Mouse (Mus musculus): ENCODE data around the gene Spata31d1b. TPM values are rescaled to one million over a fixed set of nuclear protein-coding genes. Genes with fewer than 3 reads are reported as not detected.
A peak's percentile ranks its signal among the peaks of the same experiment; 100 is the strongest.
"Not testable (repeated sequence)": the region's sequence is repeated elsewhere in the genome, so short reads cannot be mapped to it uniquely, and the experiment has no call there.

The Spata31d1b gene
- polyA plus RNA-seq, 1 experiment from 2014 or later: not detected

GRCm38 (mm10) chr13:59704562-59704961, 7.5 kb upstream of the Spata31d1b start:
- WGBS: 67% methylated on average over 12 of the region's 12 CpGs
- no peak for DNase-seq (ENCODE audit: low spot score)
- Histone ChIP-seq H3K4me3 (no peak overlapping the region), H3K27ac (peak overlapping the region; percentile 36; the same call in 1 of the 2 replicates), H3K4me1 (peaks cover 13% of the 10 kb centered on the region), H3K36me3 (no peaks in the 10 kb centered on the region), H3K27me3 (ENCODE audit: low read depth, poor library complexity, severe bottlenecking) (no peaks in the 10 kb centered on the region), H3K9me3 (replicated peaks) (no peaks in the 10 kb centered on the region)

GRCm38 (mm10) chr13:59710230-59710629, 1.9 kb upstream of the Spata31d1b start, which contains the start of gene Spata31d1a:
Gene Spata31d1a (minus strand): TSS chr13:59710330.
- Histone ChIP-seq H3K4me3 (no peak within 1 kb of the TSS), H3K36me3 (no peaks in the 10 kb centered on the region), H3K27ac (no peak within 1 kb of the TSS), H3K27me3 (ENCODE audit: low read depth, poor library complexity, severe bottlenecking) (no peaks in the 10 kb centered on the region), H3K9me3 (replicated peaks) (no peaks in the 10 kb centered on the region), H3K4me1 (no peaks in the 10 kb centered on the region)
- 86% methylated on average over 15 of the region's 15 CpGs for WGBS
- DNase-seq (ENCODE audit: low spot score): no peak

GRCm38 (mm10) chr13:59713710-59714109, 1.6 kb downstream of the Spata31d1b start:
- WGBS: 44% methylated on average over 3 of the region's 3 CpGs
- Histone ChIP-seq H3K9me3 (replicated peaks) (no peaks in the 10 kb centered on the region), H3K4me3 (no peak overlapping the region), H3K4me1 (no peaks in the 10 kb centered on the region), H3K27me3 (ENCODE audit: low read depth, poor library complexity, severe bottlenecking) (no peaks in the 10 kb centered on the region), H3K27ac (no peak overlapping the region), H3K36me3 (no peaks in the 10 kb centered on the region)
- DNase-seq (ENCODE audit: low spot score): no peak

GRCm38 (mm10) chr13:59718857-59719440, 6.9 kb downstream of the Spata31d1b start:
- not testable (repeated sequence) for H3K4me3 ChIP-seq; H3K9me3 ChIP-seq (replicated peaks); H3K36me3 ChIP-seq; H3K27me3 ChIP-seq (ENCODE audit: low read depth, poor library complexity, severe bottlenecking); H3K4me1 ChIP-seq; H3K27ac ChIP-seq; DNase-seq (ENCODE audit: low spot score)
- WGBS: 43% methylated on average over 6 of the region's 6 CpGs

GRCm38 (mm10) chr13:59719475-59719874, 7.4 kb downstream of the Spata31d1b start:
- no peak overlapping the region for H3K27ac ChIP-seq
- WGBS: 93% methylated on average over 1 of the region's 1 CpGs

GRCm38 (mm10) chr13:59722089-59722488, 10.0 kb downstream of the Spata31d1b start:
- not testable (repeated sequence) for H3K9me3 ChIP-seq (replicated peaks); DNase-seq (ENCODE audit: low spot score); H3K36me3 ChIP-seq; H3K27ac ChIP-seq; H3K4me3 ChIP-seq
- H3K4me1 ChIP-seq: peaks cover 25% of the 10 kb centered on the region
- H3K27me3 ChIP-seq (ENCODE audit: low read depth, poor library complexity, severe bottlenecking): peaks cover 13% of the 10 kb centered on the region
- 90% methylated on average over 1 of the region's 1 CpGs for WGBS

More at GRCm38 (mm10) chr13:59719475-59719874, 7.4 kb downstream of the Spata31d1b start:
- Histone ChIP-seq H3K9me3 (replicated peaks) (no peaks in the 10 kb centered on the region), H3K4me1 (peaks cover 13% of the 10 kb centered on the region), H3K4me3 (no peak overlapping the region), H3K27me3 (ENCODE audit: low read depth, poor library complexity, severe bottlenecking) (no peaks in the 10 kb centered on the region), H3K36me3 (no peaks in the 10 kb centered on the region)
- no peak for DNase-seq (ENCODE audit: low spot score)

GRCm38 (mm10) chr13:59726139-59726867, 14.2 kb downstream of the Spata31d1b start:
- Histone ChIP-seq H3K36me3 (no peaks in the 10 kb centered on the region), H3K4me1 (peaks cover 17% of the 10 kb centered on the region), H3K4me3 (peak overlapping the region; percentile 38), H3K9me3 (replicated peaks) (no peaks in the 10 kb centered on the region), H3K27me3 (ENCODE audit: low read depth, poor library complexity, severe bottlenecking) (peaks cover 25% of the 10 kb centered on the region), H3K27ac (peak overlapping the region; percentile 50)
- no peak for DNase-seq (ENCODE audit: low spot score)
- WGBS: 30% methylated on average over 29 of the region's 29 CpGs

- no peaks in the 10 kb centered on the region for H3K9me3 ChIP-seq (replicated peaks)
- no peak overlapping the region for H3K27ac ChIP-seq
- DNase-seq (ENCODE audit: low spot score): peak; percentile 85
- peaks cover 25% of the 10 kb centered on the region for H3K27me3 ChIP-seq (ENCODE audit: low read depth, poor library complexity, severe bottlenecking)
- H3K4me1 ChIP-seq: peaks cover 17% of the 10 kb centered on the region
- no peak overlapping the region for H3K4me3 ChIP-seq
- 30% methylated on average over 7 of the region's 7 CpGs for WGBS
- no peaks in the 10 kb centered on the region for H3K36me3 ChIP-seq
These were observed 16.5 kb downstream of the Spata31d1b start for GRCm38 (mm10) chr13:59728378-59729093.

- H3K27me3 ChIP-seq (ENCODE audit: low read depth, poor library complexity, severe bottlenecking): peaks cover 17% of the 10 kb centered on the region
- DNase-seq (ENCODE audit: low spot score): no peak
- H3K4me3 ChIP-seq: no peak within 1 kb of the TSS
- H3K4me1 ChIP-seq: peaks cover 3% of the 10 kb centered on the region; the same call in 1 of the 2 replicates
- no peak within 1 kb of the TSS for H3K27ac ChIP-seq
- WGBS: 46% methylated on average over 7 of the region's 7 CpGs
- no peaks in the 10 kb centered on the region for H3K9me3 ChIP-seq (replicated peaks)
- H3K36me3 ChIP-seq: no peaks in the 10 kb centered on the region
These were observed 19.6 kb downstream of the Spata31d1b start, which contains the start of gene Spata31d1d for GRCm38 (mm10) chr13:59731652-59732051. Gene Spata31d1d (minus strand): TSS chr13:59731752.

GRCm38 (mm10) chr13:59733936-59734335, 21.9 kb downstream of the Spata31d1b start:
- Histone ChIP-seq H3K4me1 (0 out of 2 replicates have a peak, but pooled peaks cover 3% of the 10 kb centered on the region), H3K9me3 (replicated peaks) (no peaks in the 10 kb centered on the region), H3K27ac (no peak overlapping the region), H3K4me3 (no peak overlapping the region), H3K27me3 (ENCODE audit: low read depth, poor library complexity, severe bottlenecking) (0 out of 2 replicates have a peak, but pooled peaks cover 5% of the 10 kb centered on the region), H3K36me3 (no peaks in the 10 kb centered on the region)
- DNase-seq (ENCODE audit: low spot score): no peak
- 83% methylated on average over 4 of the region's 4 CpGs for WGBS

- H3K36me3 ChIP-seq; DNase-seq (ENCODE audit: low spot score); H3K27ac ChIP-seq; H3K9me3 ChIP-seq (replicated peaks); H3K27me3 ChIP-seq (ENCODE audit: low read depth, poor library complexity, severe bottlenecking); H3K4me1 ChIP-seq; H3K4me3 ChIP-seq: not testable (repeated sequence)
- 44% methylated on average over 6 of the region's 6 CpGs for WGBS
These were observed 22.3 kb downstream of the Spata31d1b start for GRCm38 (mm10) chr13:59734347-59734746.

GRCm38 (mm10) chr13:59735190-59735589, 23.1 kb downstream of the Spata31d1b start:
- WGBS: 25% methylated on average over 3 of the region's 3 CpGs
- H3K4me1 ChIP-seq: 0 out of 2 replicates have a peak, but pooled peaks cover 3% of the 10 kb centered on the region
- no peaks in the 10 kb centered on the region for H3K9me3 ChIP-seq (replicated peaks)
- no peaks in the 10 kb centered on the region for H3K36me3 ChIP-seq
- H3K27ac ChIP-seq: no peak overlapping the region
- no peaks in the 10 kb centered on the region for H3K27me3 ChIP-seq (ENCODE audit: low read depth, poor library complexity, severe bottlenecking)
- no peak overlapping the region for H3K4me3 ChIP-seq
- no peak for DNase-seq (ENCODE audit: low spot score)

GRCm38 (mm10) chr13:59738455-59738854, 26.4 kb downstream of the Spata31d1b start:
- DNase-seq (ENCODE audit: low spot score): no peak
- Histone ChIP-seq H3K36me3 (no peaks in the 10 kb centered on the region), H3K9me3 (replicated peaks) (no peaks in the 10 kb centered on the region), H3K27ac (no peak overlapping the region), H3K4me1 (0 out of 2 replicates have a peak, but pooled peaks cover 3% of the 10 kb centered on the region), H3K4me3 (no peak overlapping the region), H3K27me3 (ENCODE audit: low read depth, poor library complexity, severe bottlenecking) (no peaks in the 10 kb centered on the region)
- 88% methylated on average over 2 of the region's 2 CpGs for WGBS

Data from limb, embryonic 10.5 days (tissue).